Mouse (Mus musculus): ENCODE data around the gene Ptprm. TPM values are rescaled to one million over a fixed set of nuclear protein-coding genes. Genes with fewer than 3 reads are reported as not detected.

The Ptprm gene
- polyA plus RNA-seq, 1 experiment from 2014 or later, result 5.4 TPM

DNA sequence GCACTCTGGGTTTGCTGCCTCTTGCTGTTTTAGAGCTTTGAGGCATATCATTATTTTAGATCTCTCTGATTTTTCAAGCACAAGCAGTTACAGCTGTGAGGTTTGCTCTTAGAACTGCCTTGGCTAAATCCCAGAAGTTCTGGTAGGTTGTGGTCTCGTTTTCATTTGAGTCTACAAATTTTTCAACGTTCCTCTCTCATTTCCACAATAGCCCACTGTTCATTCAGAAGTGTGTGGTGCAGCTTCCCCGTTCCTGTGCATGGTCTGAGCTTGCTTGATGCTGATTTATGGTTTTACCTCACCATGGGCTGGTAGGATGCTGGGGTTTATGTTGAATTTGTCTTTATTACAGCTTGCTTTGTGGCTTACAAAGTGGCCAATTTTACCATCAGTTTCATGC is 695.0 kb downstream of the Ptprm start:
- no peak for TF ChIP-seq CTCF (IDR thresholded peaks at IDR 0.05; ENCODE audit: low read depth)
- no peak overlapping the region for H3K27ac ChIP-seq (ENCODE audit: low read depth, low read length)
- no peaks in the 10 kb centered on the region for H3K4me1 ChIP-seq (replicated peaks; ENCODE audit: control insufficient read depth, insufficient read depth, low read length)
- H3K27me3 ChIP-seq (replicated peaks; ENCODE audit: control insufficient read depth, insufficient read depth, low read length), result no peaks in the 10 kb centered on the region
- no peak overlapping the region for H3K9ac ChIP-seq (ENCODE audit: low read depth, low read length)
- no peak for ATAC-seq
- no peaks in the 10 kb centered on the region for H3K9me3 ChIP-seq (ENCODE audit: control insufficient read depth)
- H3K4me3 ChIP-seq (ENCODE audit: low read depth, low read length), result no peak overlapping the region
- WGBS, result 43% methylated on average over 3 of the region's 3 CpGs
- no peak overlapping the region for H3K4me2 ChIP-seq (replicated peaks; ENCODE audit: low read depth)
- no peaks in the 10 kb centered on the region for H3K36me3 ChIP-seq (ENCODE audit: control insufficient read depth, insufficient read depth)

- Histone ChIP-seq H3K4me2 (replicated peaks; ENCODE audit: low read depth) (no peak overlapping the region), H3K36me3 (ENCODE audit: control insufficient read depth, insufficient read depth) (no peaks in the 10 kb centered on the region), H3K9ac (ENCODE audit: low read depth, low read length) (no peak overlapping the region), H3K4me1 (replicated peaks; ENCODE audit: control insufficient read depth, insufficient read depth, low read length) (no peaks in the 10 kb centered on the region), H3K27ac (ENCODE audit: low read depth, low read length) (no peak overlapping the region), H3K9me3 (ENCODE audit: control insufficient read depth) (no peaks in the 10 kb centered on the region), H3K27me3 (replicated peaks; ENCODE audit: control insufficient read depth, insufficient read depth, low read length) (no peaks in the 10 kb centered on the region), H3K4me3 (ENCODE audit: low read depth, low read length) (no peak overlapping the region)
- TF ChIP-seq CTCF (IDR thresholded peaks at IDR 0.05; ENCODE audit: low read depth), result no peak
- ATAC-seq, result no peak
- 87% methylated on average over 7 of the region's 7 CpGs for whole genome bisulfite sequencing
These were observed 716.1 kb downstream of the Ptprm start for GRCm38 (mm10) chr17:66637951-66638722.

DNA sequence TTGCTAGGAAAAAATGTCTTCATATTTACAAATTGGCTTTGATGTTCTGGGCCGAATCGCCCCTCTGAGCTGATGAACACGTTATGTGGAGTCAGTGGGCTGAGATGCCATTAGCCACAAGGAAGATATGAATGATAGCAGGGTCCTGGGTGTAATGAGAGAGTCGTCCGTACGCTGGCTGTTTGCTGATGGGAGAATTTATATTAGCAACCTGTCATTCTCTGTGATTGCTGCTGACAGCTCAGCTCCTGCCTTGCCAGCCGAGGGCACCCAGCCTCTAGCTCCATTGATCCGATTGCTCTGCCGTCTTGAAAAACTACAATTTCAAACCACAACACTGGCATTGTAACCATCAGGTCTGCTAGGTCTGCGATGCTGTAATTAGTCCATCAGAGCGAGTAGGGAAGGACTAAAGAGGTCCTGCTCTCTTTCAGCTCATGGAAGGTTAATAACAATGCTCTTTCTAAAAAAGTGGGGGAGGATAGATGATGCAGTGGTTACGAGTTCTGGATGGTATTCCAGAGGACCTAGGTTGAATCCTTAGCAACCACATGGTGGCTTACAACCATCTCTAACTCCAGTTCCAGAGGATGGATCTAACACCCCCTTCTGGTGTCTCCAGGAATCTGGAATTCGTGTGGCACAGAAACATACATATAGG is 734.1 kb downstream of the Ptprm start:
- H3K4me3 ChIP-seq (ENCODE audit: low read depth, low read length), result no peak overlapping the region
- ATAC-seq, result no peak
- no peak overlapping the region for H3K27ac ChIP-seq (ENCODE audit: low read depth, low read length)
- no peaks in the 10 kb centered on the region for H3K36me3 ChIP-seq (ENCODE audit: control insufficient read depth, insufficient read depth)
- peak; percentile 14; the same call in 1 of the 2 replicates for TF ChIP-seq CTCF (IDR thresholded peaks at IDR 0.05; ENCODE audit: low read depth)
- WGBS, result 76% methylated on average over 13 of the region's 13 CpGs
- H3K4me1 ChIP-seq (replicated peaks; ENCODE audit: control insufficient read depth, insufficient read depth, low read length), result no peaks in the 10 kb centered on the region
- H3K9ac ChIP-seq (ENCODE audit: low read depth, low read length), result no peak overlapping the region
- H3K27me3 ChIP-seq (replicated peaks; ENCODE audit: control insufficient read depth, insufficient read depth, low read length), result no peaks in the 10 kb centered on the region
- H3K9me3 ChIP-seq (ENCODE audit: control insufficient read depth), result no peaks in the 10 kb centered on the region
- H3K4me2 ChIP-seq (replicated peaks; ENCODE audit: low read depth), result no peak overlapping the region

- 86% methylated on average over 3 of the region's 3 CpGs for WGBS
- Histone ChIP-seq H3K36me3 (ENCODE audit: control insufficient read depth, insufficient read depth) (no peaks in the 10 kb centered on the region), H3K4me1 (replicated peaks; ENCODE audit: control insufficient read depth, insufficient read depth, low read length) (no peaks in the 10 kb centered on the region), H3K4me2 (replicated peaks; ENCODE audit: low read depth) (no peak overlapping the region), H3K27ac (ENCODE audit: low read depth, low read length) (no peak overlapping the region), H3K4me3 (ENCODE audit: low read depth, low read length) (no peak overlapping the region), H3K9me3 (ENCODE audit: control insufficient read depth) (no peaks in the 10 kb centered on the region), H3K9ac (ENCODE audit: low read depth, low read length) (no peak overlapping the region), H3K27me3 (replicated peaks; ENCODE audit: control insufficient read depth, insufficient read depth, low read length) (no peaks in the 10 kb centered on the region)
- ATAC-seq, result no peak
- TF ChIP-seq CTCF (IDR thresholded peaks at IDR 0.05; ENCODE audit: low read depth), result no peak
These were observed 734.9 kb downstream of the Ptprm start for GRCm38 (mm10) chr17:66619255-66619826.

Small RNA genes lying within 50 kb of the gene (microRNA-seq; reads per million reads assigned to microRNA genes)
- gene Mir5709, result not detected
